Mouse (Mus musculus) natural killer cell, adult 2 months (primary cell): ENCODE data around the gene Dnaaf2.
"Not testable (repeated sequence)": the region's sequence is repeated elsewhere in the genome, so short reads cannot be mapped to it uniquely, and the experiment has no call there.

Experiments
- DNase-seq, 2 experiments: peaks; one replicate each; pipeline ENCODE4 v3.0.0; 2022; ENCODE audit warnings: low spot score in 2 of 2

The Dnaaf2 gene

DNA sequence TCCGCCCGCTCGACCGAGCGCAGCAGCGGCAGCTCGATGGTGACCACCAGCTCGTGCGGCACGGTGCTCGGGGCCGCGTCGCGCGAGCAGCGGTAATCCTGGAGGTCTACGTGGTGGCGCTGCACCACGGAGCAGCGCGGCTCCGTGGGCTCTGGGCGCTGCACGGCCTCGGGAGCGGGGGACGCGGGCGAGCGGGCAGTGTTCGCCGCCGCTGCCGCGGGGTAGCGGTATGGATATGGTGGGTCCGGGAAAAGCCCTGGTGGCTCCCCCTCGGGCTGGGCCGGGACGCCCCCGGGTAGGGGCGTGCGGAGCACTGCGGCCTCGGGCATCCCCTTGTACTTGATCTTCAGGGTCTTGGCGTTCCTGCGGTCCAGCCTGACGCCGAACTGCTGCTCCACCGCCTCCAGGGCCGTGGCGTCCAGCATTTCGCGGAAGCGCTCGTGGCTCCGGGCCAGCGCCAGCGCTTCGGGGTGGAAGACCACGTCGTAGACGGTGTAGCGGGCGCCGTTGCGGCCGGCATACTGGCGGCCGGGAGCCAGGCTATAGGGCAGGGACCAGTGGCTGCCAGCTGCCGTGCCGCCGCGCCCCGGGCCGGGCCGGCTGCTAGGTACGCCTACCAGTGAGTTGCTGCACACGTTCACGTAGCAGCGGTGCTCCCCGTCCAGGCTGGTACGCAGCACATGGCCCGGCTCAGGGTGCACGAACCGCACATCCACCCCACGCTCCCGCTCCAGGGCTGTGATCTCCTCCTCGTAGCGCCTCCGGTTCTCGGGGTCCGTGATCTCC is 658 bp downstream of the Dnaaf2 start:
- DNase-seq = peak; percentile 26 to 52

DNA sequence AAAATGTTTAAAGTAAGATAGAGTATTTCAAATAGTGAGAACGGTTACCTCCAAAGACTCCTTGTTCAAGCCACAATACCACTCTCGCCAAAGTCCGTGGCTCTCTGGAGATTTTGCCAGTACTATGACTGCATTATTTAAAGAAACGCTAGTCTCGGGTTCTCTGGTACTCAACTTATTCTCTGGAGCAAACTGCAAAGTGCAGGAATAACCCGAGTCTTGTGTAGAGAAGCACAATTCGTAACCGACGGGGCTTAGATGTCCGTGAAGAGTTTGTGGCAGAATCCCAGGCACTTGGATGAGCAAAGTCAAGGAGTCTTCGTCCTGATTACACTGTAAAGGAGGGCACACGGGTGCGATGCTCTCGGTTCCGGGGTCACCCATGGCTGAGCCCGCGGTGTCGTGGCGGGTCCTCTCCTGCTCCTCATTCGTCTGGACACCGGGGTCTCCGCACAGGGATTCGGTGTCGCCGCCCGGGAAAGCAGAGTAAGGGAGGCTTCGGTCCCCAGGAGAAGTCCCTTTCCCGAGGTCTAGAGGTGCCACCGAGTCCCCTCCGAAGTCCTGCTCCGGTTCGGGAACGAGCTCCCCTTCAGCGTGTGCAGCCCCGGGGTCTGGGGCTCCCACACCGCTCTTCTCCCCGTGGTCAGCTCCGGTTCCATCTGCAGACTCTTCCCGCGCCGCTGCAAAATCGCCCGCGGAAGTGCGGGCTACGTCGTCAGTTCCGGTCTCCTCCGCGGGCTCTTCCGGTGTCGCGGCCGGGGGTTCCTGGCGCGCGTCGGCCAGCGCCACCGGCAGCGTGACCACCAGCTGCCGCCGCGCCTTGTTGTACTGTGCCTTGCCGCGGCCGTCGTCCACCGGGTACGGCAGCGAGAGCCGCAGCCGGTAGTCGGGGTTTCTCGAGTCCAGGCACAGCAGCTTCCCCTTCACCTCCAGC is 1.5 kb downstream of the Dnaaf2 start, which contains the start of gene Gm49383:
Gene Gm49383 (minus strand): TSS at position 661 of the 934 bp plus-strand sequence.
- DNase-seq = peak; percentile 33 to 48

DNA sequence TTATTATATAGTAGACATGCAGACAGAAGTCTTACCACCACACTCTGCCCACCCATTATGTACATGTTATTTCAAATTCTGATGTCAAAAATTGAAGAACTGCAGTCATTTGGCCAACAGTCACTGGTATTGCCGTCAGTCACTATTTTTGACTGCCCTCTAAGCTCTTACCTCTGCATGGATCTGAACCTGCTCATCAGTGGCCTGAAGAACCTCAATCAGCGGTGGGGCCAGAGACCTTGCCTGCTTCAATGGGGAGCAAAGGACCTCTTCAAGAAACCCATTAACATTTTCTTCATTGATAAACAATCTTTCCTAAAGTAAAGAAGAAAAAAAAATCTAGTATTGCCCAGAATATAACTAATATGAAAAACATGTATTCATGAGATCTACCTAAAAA is 5.6 kb downstream of the Dnaaf2 start:
- DNase-seq = no peak

DNA sequence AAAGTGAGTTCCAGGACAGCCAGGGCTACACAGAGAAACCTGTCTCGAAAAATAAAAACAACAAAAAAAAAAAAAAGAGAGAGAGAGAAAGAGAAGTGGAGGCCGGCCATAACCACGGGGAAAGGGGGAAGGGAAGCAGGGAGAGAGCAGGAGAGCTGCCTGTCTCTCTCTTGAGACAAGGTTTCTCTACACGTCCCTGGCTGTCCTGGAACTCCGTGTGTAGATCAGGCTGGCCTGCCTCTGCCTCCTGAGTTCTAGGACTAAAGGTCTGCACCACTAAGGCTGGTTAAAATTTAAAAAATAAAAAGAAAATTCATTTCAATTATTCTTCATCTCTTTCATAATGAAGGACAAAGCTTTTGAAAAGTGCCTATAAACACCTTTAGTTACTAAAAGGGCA is 6.8 kb downstream of the Dnaaf2 start:
- no peak for DNase-seq

DNA sequence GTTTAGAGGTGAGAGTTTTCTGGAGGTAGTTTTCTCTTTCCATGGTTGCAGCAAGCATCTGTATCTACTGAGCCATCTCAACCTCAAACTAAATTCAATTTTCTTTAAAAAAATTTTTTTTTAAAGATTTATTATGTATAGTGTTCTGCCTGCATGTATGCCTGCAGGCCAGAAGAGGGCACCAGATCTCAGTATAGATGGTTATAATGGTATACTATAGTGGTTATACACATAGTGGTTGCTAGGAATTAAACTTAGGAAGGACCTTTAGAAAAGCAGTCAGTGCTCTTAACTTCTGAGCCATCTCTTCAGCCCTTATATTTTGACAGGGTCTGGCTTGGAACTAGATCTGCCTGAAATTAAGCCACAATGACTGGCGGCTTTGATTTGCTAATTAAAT is 7.7 kb downstream of the Dnaaf2 start:
- DNase-seq = no peak

- no peak for DNase-seq
Measured at GRCm38 (mm10) chr12:69190074-69190473, 8.2 kb downstream of the Dnaaf2 start.

GRCm38 (mm10) chr12:69186811-69187471 is 11.3 kb downstream of the Dnaaf2 start:
- DNase-seq = no peak

- no peak for DNase-seq
Measured at GRCm38 (mm10) chr12:69185371-69185770, 12.9 kb downstream of the Dnaaf2 start.

GRCm38 (mm10) chr12:69184342-69185295 is 13.6 kb downstream of the Dnaaf2 start:
- no peak for DNase-seq

- DNase-seq = peak; percentile 94 to 96
Measured at GRCm38 (mm10) chr12:69183583-69184308, 14.5 kb downstream of the Dnaaf2 start, which contains the start of the genes Rpl36al and Mgat2. Rpl36al (minus strand) TSS chr12:69184083. Mgat2 (plus strand) TSS chr12:69184157.

GRCm38 (mm10) chr12:69181800-69182199 is 16.4 kb downstream of the Dnaaf2 start:
- DNase-seq = no peak

DNA sequence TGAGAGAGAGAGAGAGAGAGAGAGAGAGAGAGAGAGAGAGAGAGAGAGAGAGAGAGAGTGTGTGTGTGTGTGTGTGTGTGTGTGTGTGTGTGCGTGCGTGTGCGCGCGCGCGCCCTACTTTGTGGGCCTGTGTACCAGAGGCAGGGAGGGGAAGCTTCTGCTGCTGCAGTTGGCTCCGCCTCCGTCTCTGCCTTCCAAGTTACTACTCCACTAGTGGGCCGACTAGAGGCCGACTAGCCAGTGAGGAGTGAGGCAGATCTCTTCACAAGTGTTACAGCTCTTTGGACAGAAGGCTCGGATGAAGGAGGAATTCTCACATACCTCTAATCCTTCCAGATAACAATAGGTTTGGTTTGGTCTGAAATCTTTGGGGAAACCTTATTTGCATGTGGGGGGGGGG is 18.9 kb downstream of the Dnaaf2 start:
- no peak for DNase-seq

- no peak for DNase-seq
Measured at GRCm38 (mm10) chr12:69177526-69177925, 20.7 kb downstream of the Dnaaf2 start.

- no peak for DNase-seq
Measured at GRCm38 (mm10) chr12:69175975-69176374, 22.3 kb downstream of the Dnaaf2 start.

GRCm38 (mm10) chr12:69171307-69171706 is 26.9 kb downstream of the Dnaaf2 start:
- DNase-seq = no peak

DNA sequence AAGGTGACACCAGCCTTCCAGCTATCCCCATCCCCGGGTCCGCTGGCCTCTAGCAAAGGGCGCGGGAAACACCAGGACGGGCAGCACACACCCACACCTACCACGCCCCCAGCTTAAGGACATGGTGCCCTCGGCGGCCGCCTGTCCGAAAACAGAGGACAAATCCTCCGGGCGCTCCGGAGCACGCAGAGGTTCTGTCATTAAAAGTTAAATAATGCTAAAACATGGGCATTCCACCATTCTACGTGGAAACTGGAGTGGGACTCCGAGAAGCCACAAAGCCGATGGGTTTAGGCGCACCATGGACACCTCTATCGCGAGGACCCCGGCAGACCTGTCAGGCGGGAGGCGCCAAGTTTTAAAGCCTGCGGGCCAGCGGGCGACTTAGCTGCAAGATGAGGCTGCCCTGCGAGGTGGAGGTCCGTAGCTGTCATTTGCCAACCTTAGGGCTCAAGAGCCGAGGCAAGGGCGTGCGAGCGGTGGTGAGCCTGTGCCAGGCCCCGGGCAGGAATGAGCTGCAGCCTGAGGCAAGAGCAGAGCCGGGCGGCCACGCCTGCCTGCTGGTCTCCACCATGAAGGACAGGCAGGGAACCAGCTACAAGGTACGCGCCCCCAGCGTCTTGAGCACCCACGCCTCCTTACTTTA is 29.6 kb downstream of the Dnaaf2 start, which contains the start of gene Lrr1:
Gene Lrr1 (plus strand): TSS at position 354 of the 646 bp plus-strand sequence.
- peak; percentile 89 to 90 for DNase-seq

DNA sequence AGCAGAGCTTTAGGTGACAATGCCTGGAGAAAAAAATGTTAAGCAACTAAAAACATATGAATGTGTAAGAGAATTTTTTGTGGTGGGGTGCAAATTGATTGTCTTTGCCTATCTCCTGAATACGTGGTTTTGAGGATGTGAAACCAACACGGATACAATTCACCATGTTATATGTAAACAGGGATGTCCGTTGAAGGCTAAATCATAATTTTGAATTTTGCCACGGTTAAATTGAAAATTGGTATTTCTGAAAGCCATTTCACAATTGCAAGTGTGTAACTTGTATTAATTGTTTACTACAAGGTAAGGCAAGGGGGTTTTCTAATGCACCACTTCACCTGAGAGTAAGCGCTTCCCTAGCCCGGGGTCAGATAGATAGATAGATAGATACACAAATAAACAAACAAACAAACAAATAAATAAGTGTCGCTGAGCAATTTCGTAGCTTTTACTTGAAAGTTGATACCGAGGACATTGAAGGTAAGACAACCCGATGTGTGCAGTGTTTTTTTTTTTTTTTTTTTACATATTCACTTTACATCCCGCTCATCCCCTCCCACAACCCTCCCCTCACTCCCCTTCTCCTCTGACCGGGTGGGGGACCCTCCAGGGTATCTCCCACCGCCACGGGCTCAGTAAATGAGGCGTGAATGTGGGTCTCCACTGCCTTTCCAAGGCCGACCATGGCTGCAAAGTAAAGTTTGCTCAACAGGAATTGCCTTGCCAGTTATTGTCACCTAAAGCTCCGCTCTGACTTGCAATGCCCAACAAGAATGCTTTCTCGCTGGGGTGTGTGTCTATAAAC is 30.4 kb downstream of the Dnaaf2 start:
- DNase-seq = no peak

GRCm38 (mm10) chr12:69166861-69167581 is 31.2 kb downstream of the Dnaaf2 start:
- not testable (repeated sequence) for DNase-seq
